Mouse (Mus musculus) limb, embryonic 14.5 days (tissue): ENCODE results near the gene Smad3. TPM values are rescaled to one million over a fixed set of nuclear protein-coding genes. Genes with fewer than 3 reads are reported as not detected.

ENCODE experiments used
- ATAC-seq: fragments of 200-750 bp; cut with Nextera tagmentation; 2 replicates; pipeline ENCODE4 v1.8.0; 2017; ENCODE audit warnings: low read depth, moderate number of reproducible peaks, moderate TSS enrichment; ENCODE audit not compliant: low FRiP score
- DNase-seq: peaks from one replicate; pipeline ENCODE4 v3.0.0-alpha.2; 2015; ENCODE audit warnings: low spot score
- H3K27ac ChIP-seq: fragments of 300-500 bp; sonication (generic); replicated peaks from 2 replicates; pipeline ENCODE4 v1.5.1; 2014; ENCODE audit warnings: low read depth, mild to moderate bottlenecking, low read length, moderate library complexity, mixed read lengths
- H3K27me3 ChIP-seq: fragments of 300-500 bp; sonication (generic); 2 replicates; pipeline ENCODE4 v1.6.1; 2014; ENCODE audit warnings: low read length, mixed read lengths; ENCODE audit not compliant: control insufficient read depth, insufficient read depth
- H3K36me3 ChIP-seq: fragments of 300-500 bp; sonication (generic); 2 replicates; pipeline ENCODE4 v1.6.1; 2014; ENCODE audit warnings: mild to moderate bottlenecking, low read length, moderate library complexity, mixed read lengths; ENCODE audit not compliant: control insufficient read depth, insufficient read depth
- H3K4me1 ChIP-seq: fragments of 300-500 bp; sonication (generic); 2 replicates; pipeline ENCODE4 v1.6.1; 2014; ENCODE audit warnings: antibody characterized with exemption, low read length, mixed read lengths; ENCODE audit not compliant: control insufficient read depth, insufficient read depth
- H3K4me2 ChIP-seq: fragments of 300-500 bp; sonication (generic); replicated peaks from 2 replicates; pipeline ENCODE4 v1.6.1; 2014; ENCODE audit warnings: low read depth, mild to moderate bottlenecking, low read length, moderate library complexity; ENCODE audit not compliant: severe bottlenecking
- H3K4me3 ChIP-seq: fragments of 300-500 bp; sonication (generic); replicated peaks from 2 replicates; pipeline ENCODE4 v1.5.1; 2014; ENCODE audit warnings: low read length
- H3K9ac ChIP-seq: fragments of 300-500 bp; sonication (generic); 2 replicates; pipeline ENCODE4 v1.6.1; 2014; ENCODE audit warnings: mild to moderate bottlenecking, low read depth, low read length, moderate library complexity; ENCODE audit not compliant: severe bottlenecking
- H3K9me3 ChIP-seq: fragments of 300-500 bp; sonication (generic); 2 replicates; pipeline ENCODE4 v1.6.1; 2016; ENCODE audit warnings: low read length; ENCODE audit not compliant: control insufficient read depth
- POLR2A ChIP-seq: fragments of 200-500 bp; IDR thresholded peaks from 2 replicates; pipeline ENCODE4 v1.8.0; 2012; ENCODE audit warnings: inconsistent platforms, mild to moderate bottlenecking, moderate library complexity, borderline replicate concordance; ENCODE audit not compliant: insufficient read depth, insufficient read length; ENCODE audit errors: extremely low read depth
- WGBS: fragments of 180-500 bp; shearing (Covaris S2); extraction: QIAGEN DNeasy Blood & Tissue Kit; methylation state at CpG from one replicate; pipeline ENCODE4 v1.1.7; 2014; 5-methylcytosine and 5-hydroxymethylcytosine counted together
- polyA plus RNA-seq, 2 experiments: library from polyadenylated mRNA; depleted of rRNA in 1 of 2; stranded (reverse) in 1 of 2; unstranded in 1 of 2; fragments of >200 nt; fragmentation: Nextera tagmentation in 1 of 2; extraction: Ambion mirVana in 1 of 2; gene quantifications; 2 replicates each; pipeline versions ENCODE4 v1.2.1 to v1.2.3; 2012 to 2014

Gene Smad3
- polyA plus RNA-seq, 2 experiments, result 25.1 to 50.9 TPM

DNA sequence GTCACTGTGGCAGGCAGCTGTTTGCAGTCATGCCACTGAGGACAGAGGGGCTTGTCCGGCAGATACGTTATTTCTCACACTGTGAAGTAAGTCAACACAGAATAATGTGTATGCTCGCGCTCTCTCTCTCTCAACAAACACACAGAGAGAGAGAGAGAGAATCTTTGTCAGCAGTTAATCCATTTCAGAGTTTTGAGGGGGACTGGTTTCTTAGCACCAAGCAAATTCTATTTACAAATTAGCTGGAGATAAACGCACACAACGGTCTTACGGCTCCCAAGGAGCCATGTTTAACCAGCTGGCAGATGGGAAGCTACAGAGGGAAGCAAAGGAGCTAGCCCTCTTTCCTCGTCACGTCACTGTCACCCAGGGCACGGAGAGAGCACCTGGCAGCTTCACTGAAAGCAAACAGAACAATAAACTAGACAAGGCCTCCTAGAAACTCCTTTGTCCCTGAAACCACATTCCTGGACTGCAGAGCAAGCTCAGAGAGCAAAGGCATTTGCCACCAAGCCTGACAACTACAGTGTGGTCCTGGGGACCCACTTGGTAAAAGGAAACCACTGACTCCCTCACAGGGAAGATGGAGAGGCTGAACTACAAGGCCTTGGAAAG, 7.3 kb downstream of the Smad3 start:
- H3K9ac ChIP-seq, result no peak overlapping the region
- H3K27me3 ChIP-seq, result no peaks in the 10 kb centered on the region
- ATAC-seq (no peak), DNase-seq (no peak)
- no peak for TF ChIP-seq POLR2A
- H3K9me3 ChIP-seq, result no peaks in the 10 kb centered on the region
- 51% methylated on average over 10 of the region's 10 CpGs for WGBS
- no peak overlapping the region for H3K4me2 ChIP-seq
- no peak overlapping the region for H3K27ac ChIP-seq
- H3K36me3 ChIP-seq, result peaks cover 7% of the 10 kb centered on the region; the same call in 1 of the 2 replicates
- peaks cover 78% of the 10 kb centered on the region for H3K4me1 ChIP-seq
- H3K4me3 ChIP-seq, result no peak overlapping the region

DNA sequence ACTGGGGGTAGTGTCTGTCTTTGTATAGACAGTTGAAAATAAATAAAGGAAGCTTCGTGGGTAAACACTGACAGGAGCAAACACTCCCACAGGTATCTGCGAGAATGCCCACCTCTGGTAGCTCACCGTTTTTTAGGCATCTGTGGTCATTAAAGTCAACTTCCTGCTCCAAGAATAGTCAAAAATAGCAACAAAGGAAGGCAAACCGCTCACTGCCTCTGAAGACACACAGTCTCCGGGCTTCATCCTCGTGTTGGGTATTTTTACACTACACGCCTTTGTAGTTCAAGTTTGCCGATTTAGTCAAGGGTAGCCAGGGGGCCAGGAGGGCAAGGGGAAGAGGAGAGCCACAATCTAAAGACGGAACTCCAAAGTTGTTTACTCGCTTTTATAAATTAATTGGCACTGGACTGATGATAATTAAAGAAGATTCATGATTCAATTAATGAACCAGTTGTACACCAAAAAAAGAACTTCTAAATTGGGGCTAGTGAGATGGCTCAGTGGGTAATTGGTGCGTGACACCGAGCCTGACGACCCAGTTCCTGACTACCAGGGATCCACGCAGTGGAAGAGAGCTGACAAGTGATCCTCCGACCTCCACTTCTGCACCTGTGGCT, 8.4 kb downstream of the Smad3 start:
- no peak overlapping the region for H3K9ac ChIP-seq
- no peaks in the 10 kb centered on the region for H3K27me3 ChIP-seq
- peaks cover 7% of the 10 kb centered on the region; the same call in 1 of the 2 replicates for H3K36me3 ChIP-seq
- peaks cover 74% of the 10 kb centered on the region for H3K4me1 ChIP-seq
- WGBS, result 35% methylated on average over 15 of the region's 15 CpGs
- peak overlapping the region; percentile 15; the same call in 1 of the 2 replicates for H3K27ac ChIP-seq
- no peaks in the 10 kb centered on the region for H3K9me3 ChIP-seq
- H3K4me2 ChIP-seq, result no peak overlapping the region
- no peak overlapping the region for H3K4me3 ChIP-seq
- no peak for TF ChIP-seq POLR2A
- ATAC-seq, result no peak
- DNase-seq, result no peak

DNA sequence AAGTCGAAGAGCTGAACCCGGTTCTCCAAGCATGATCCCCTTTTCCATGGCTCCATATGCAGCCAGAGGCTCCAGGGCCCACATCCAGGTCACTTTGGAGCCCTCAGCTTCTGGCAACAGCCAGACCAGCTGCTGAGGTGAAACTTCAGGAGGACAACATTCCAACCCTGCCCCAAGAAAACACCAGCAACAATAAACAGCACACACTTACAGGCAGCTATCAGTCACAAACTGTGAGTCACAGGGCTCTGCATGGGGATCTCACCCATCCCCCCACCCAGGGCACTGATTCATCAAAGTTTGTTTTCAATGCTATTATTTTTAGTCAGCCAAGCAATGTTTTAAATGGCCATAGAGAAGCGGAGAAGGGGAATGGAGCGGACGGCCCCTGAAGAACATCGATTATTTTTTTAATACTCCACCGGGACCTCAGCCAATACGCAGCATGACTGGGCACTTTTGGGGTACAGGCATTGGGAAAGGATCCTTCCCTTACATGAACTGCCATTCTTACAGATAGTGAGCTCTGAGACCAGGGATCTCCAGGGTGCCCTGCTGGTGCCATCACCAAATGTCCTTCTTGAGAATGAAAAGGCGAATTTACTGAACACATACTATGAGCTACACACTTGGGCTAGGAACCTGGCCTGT, 10.0 kb downstream of the Smad3 start:
- 88% methylated on average over 9 of the region's 9 CpGs for WGBS
- no peaks in the 10 kb centered on the region for H3K27me3 ChIP-seq
- peaks cover 73% of the 10 kb centered on the region for H3K4me1 ChIP-seq
- no peak overlapping the region for H3K9ac ChIP-seq
- H3K36me3 ChIP-seq, result peaks cover 6% of the 10 kb centered on the region; the same call in 1 of the 2 replicates
- no peak overlapping the region for H3K4me3 ChIP-seq
- H3K27ac ChIP-seq, result no peak overlapping the region
- DNase-seq, result no peak
- H3K4me2 ChIP-seq, result no peak overlapping the region
- TF ChIP-seq POLR2A, result no peak
- no peak for ATAC-seq
- H3K9me3 ChIP-seq, result no peaks in the 10 kb centered on the region

DNA sequence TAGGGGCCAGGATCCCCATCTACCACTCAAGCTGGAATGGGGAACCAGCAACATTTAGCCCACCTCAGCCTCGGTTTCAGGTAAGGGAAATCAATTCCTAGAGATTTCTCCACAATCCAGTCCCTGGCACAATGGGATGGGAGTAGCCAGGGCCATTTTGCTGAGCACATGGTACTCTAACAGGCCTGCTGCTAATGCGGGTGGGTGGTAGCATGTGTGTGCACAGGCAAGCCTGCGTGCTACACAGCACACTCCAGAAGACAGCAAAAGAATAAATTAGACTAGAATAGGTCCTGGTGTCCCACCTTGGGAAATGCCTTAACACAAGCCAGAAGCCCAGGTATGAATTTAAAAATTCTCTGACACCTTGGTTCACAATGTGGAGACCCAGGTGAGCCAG, 10.8 kb downstream of the Smad3 start:
- peaks cover 79% of the 10 kb centered on the region for H3K4me1 ChIP-seq
- no peak overlapping the region for H3K27ac ChIP-seq
- WGBS, result 83% methylated on average over 3 of the region's 3 CpGs

DNA sequence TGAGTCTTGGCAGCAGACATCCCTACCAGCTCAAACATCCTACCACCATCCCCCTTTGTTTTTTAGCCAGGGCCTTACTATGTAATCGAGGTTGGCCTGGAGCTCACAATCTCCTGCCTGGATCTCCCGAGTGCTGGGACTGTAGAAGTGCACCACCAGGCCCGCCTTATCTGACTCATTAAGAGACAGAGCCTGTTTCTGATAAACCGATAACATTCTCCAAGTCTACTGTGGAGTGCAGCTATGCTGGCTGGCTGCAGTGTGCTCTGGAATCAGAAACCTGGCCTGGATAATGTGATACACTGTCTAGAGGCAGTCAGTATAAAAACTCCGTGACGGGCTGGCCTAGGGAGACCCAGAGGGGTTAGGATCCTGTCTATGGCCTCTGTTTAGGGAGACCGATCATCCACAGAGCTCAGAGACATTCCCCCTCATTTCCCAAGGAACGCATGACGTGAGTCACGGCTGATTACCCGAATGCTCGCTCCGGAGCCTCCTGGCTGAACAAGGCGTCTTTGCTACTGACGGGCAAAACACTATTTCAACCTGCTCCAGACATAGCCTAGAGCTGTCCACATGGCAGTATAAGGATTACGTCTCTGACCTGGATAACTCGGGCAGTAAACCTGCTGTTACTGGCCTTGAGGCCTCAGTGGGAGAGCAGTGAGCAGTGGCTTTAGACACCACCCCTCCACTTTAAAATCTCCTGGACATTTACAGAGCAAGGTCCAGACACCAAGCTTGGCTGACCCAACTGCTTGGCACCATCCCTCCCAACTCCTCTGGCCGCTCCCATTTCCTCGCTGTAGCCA, 11.8 kb downstream of the Smad3 start:
- H3K9ac ChIP-seq, result 0 out of 2 replicates have a peak overlapping the region, but pooled peaks have one; percentile 21
- no peak for TF ChIP-seq POLR2A
- peak; percentile 51; the same call in 1 of the 2 replicates for ATAC-seq

More for the DNA sequence above, 10.8 kb downstream of the Smad3 start:
- Histone ChIP-seq H3K9ac (no peak overlapping the region), H3K4me3 (no peak overlapping the region), H3K4me2 (no peak overlapping the region), H3K9me3 (no peaks in the 10 kb centered on the region), H3K27me3 (no peaks in the 10 kb centered on the region), H3K36me3 (peaks cover 6% of the 10 kb centered on the region; the same call in 1 of the 2 replicates)
- TF ChIP-seq POLR2A, result no peak
- ATAC-seq (no peak), DNase-seq (no peak)

More for the DNA sequence above, 11.8 kb downstream of the Smad3 start:
- Histone ChIP-seq H3K4me3 (no peak overlapping the region), H3K4me2 (no peak overlapping the region), H3K9me3 (no peaks in the 10 kb centered on the region), H3K36me3 (peaks cover 6% of the 10 kb centered on the region; the same call in 1 of the 2 replicates), H3K4me1 (peaks cover 82% of the 10 kb centered on the region), H3K27ac (peak overlapping the region; percentile 39; the same call in 1 of the 2 replicates), H3K27me3 (no peaks in the 10 kb centered on the region)
- 33% methylated on average over 19 of the region's 19 CpGs for WGBS
- peak; percentile 39 for DNase-seq
